Mouse (Mus musculus): ENCODE results near the gene Gatad2b.

Gatad2b gene

DNA sequence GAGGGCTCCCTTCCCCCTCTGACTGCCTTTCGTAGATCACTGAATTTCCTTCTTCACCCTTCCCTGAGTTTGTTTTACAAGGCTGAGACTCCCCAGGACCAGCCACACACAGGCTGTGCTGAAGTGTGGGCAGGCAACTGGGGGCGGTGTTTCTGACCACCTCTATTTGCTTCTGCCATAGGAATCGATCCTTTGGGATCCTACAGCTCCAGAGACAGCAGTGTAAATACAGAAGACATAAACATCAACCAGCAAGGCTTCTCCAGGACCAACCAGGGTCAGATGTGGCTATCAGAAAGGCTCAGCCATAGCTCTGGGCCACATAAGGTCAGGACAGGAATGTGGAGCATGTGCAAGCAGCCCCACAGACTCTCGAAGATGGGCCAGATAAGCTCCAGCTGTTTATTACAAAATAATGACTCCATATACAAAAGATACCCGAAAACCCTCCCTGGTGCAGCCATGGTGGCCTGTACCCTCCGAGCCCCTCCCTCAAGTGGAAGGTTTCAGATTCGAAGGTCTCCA, 91.9 kb downstream of the Gatad2b start:
- DNase-seq = no peak

DNA sequence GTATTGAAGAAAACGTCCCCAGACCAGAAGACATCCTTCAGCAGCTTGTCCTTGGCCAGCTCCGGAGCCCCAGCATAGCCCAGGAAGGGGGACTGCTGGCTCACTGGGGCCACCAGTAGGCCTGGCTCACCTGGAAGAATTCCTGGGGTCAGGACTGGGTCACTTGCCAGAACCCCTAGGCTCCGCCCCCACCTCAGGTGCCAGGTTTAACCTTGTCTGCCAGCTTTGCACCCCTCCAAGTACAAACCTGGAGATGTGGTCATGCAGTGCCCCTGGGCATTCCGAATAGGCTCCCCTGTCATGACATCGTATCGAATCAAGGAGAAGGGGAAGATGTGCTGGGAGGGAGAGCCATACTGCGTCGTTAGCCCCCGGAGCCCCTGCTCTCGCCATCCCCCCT, 93.8 kb downstream of the Gatad2b start:
- DNase-seq = no peak

DNA sequence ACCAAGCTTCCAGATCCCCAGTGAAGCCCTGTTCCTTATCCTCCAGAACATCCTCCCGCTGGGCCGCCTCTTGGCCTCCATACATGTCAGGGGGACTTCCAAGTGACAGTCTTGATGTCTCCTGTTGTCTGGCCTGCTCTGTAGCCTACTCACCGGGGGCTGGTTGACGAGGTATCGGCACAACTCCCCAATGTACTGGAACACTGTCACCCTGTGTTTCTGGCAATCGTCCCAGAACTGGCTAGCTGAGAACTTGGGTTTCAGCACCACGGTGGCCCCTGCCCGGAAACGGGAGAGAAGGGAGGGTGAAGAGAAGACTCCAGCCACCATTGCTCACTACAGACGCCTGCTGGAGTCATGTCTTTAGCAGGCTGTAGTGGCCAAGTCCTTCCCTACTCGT, 94.5 kb downstream of the Gatad2b start:
- peak; percentile 39 for DNase-seq

DNA sequence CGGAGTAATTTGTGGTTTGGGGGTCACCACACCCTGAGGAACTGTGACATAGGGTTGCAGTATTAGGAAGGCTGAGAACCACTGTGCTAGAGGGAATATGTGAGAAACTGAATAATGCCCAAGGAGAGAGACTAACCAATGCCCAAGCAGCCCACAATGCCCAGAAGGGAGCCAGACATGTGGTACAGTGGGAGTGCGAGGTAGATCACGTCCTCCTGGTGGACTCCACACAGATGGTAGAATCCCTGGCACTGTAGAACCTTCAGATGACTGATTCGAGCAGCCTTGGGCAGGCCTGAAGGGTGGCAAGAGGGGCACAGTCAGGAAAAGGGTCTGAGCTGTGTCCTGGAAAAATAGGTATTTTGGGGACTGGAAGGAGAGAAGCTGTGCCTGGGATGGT, 95.2 kb downstream of the Gatad2b start:
- DNase-seq = no peak

DNA sequence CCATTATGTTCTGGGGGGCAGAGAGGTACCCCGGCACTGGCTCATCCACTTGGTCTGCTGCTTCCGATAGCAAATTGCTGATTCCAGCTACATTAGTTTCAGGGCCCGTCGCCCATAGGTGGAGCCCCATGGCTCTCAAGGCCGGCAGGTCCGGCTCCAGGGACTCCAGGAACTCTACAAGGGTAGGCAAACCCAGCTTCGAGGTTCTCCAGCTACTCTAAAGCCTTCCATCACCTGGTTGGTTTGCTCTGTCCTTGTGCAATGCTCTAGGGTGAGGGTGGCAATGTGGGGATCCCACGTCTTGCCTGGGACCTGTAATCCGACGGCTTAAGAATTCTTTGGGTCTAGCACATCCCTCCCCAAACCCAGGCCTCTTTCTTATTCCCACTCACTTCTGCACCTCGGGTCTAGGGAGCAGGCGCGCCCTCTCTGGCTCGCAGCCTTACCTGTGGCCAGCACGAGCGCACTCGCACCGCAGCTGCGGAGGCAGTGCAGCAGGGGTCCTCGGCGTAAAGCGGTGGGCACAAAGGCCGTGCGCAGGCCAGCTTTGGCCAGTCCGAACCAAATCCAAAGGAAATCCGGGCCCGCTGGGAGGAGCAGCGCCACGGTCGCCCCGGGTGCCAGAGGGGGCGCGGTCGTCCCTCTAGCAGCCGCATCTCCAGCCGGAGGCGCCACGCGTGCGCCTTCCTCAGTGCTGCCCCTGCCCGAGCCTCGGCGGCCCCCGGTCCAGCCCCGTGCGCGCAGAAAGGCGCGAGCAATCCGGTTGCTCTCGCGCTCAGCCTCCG, 95.9 kb downstream of the Gatad2b start:
- DNase-seq = peak; percentile 52

DNA sequence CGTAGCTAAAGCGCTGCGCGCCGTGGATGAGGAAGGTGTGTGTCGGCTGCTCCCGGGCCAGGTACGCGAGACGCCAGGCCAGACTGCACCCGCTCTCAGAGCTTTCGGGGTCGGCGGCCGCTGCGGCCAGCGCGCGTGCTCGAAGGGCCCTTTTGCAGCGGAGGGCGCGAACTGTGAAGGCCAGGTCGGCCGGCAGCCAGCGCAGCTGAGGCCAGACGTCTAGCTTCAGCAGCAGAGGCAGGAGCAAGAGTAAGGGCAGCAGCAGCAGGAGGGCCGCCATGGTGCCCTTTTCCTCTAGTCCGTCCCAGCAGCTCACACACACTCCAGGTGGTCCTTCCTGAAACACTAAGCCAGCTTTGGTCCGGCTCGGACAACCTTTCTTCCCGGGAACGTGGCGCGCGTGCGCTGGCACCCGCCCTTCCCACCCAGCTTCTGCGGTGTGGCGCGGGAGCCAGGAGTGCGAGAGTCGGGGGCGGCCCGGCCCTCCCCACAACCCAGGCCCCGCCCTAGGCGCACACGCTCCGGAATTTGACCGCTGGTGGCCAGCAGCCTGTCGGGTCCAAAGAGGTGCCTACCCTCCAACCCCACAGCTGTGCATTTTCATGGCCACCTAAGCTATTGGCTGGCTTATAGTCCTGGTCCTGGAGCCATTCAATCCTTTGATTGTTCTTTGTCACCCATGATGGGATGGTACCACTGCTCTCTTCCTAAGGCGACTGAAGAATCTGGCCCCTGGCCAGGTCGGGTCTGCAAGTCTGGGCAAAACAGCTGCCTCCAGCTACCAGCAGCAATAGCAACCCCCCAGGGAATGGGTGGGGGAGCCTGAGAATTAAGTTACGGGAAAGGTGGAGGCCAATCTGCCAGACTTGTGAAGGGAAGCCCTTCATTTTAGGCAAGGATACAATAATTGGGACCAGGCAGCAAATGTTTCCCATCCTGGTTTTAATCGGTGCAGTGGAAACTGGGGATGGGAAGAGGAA, 96.8 kb downstream of the Gatad2b start, which contains the start of gene Slc27a3:
Slc27a3 (minus strand) TSS at position 428 of the 980 bp plus-strand sequence.
- DNase-seq = peak; percentile 61

DNA sequence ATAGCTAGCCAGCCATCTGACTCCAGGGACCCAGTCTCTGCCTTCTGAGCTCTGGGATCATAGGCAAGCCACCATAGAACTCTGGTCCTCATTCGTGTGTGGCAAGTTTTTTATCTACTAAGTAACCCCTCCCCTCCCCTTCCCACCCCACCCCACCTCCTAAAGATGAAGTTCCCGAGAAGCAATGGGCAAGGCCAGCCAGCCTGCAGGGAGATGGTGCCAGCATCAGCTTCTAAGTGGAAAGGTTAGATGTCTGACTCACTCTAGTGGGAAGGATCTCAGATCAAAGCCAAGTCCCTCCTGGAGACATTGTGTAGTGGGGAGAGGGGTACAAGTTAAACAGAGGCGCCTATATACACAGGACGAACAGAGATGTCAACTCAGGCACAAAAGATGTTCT, 98.0 kb downstream of the Gatad2b start:
- DNase-seq = no peak

DNA sequence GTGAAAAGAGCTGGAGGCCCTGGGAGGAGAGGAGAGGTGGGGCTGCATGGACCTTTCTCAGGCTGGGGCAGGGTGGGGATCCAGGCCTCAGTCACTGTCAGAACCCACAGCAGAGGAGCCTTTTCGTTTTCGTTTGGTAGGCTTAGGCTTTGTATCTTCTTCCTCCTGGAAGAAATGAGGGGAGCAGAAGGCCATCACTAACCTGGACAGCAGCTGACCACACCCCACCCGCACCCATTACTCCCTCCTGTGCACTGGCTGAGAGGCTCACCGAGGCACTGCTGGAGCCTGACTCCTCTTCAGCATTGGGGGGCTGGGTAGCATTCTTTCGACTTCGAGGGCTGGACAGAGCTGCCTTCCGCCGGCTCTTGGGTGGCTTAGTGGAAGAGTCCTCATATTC, 99.0 kb downstream of the Gatad2b start:
- DNase-seq = no peak

DNA sequence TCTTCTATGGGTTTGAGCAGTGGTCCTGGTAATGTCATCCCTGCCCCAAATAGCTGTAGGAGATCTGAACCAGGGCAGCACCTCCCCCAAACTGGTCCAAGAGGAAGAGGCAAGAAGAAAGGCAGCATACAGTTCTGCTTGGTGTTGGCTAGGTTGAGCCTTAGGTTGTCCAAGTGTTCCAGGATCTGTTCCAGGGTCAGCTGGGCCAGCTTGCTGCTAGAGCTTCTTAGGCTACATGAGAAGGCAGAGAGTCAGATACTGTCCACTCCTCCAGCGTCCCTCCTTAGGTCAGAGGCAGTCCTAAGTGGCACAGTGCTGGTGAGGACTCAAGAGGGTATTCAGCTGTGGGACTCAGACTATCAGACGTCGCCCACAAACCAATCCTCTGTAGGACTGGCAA, 99.7 kb downstream of the Gatad2b start:
- no peak for DNase-seq

DNA sequence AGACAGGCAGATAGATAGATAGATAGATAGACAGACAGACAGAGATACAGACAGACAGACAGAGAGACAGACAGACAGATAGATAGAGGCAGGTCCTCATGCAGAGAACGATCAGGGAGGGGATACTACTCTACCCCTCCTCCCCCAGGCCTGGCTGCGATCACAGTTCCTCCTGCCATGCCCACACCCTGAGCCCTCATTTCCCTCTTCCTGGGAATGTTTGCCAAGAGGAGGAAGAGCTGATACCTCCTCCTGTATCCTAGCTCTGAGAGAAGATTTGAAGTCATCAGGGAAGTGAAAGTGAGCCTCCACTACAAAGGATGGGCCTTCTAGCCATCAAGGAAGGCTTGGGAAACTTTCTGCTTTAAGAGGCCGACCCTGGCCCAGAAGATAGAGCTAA, 102.7 kb downstream of the Gatad2b start:
- peak; percentile 51 for DNase-seq

DNA sequence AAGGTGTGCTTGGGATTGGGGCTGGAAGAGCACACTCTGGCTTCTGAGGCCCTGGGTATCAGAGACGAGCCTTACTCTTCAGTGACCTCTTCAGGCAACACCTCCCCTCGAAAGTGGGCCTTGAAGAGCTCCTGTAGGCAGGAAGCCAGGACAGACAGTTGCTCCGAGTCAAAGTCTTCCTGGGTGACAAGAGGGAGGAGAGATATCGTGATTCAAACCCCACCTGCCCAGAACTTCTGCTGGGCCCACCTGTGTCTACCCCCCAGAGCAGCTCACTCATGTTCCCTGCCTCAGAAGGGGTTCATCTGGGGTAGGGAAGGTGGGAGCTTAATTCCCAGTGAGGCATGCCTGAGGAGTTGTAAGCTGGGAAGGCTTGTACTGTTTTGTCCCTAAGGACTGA, 108.0 kb downstream of the Gatad2b start:
- DNase-seq = no peak

DNA sequence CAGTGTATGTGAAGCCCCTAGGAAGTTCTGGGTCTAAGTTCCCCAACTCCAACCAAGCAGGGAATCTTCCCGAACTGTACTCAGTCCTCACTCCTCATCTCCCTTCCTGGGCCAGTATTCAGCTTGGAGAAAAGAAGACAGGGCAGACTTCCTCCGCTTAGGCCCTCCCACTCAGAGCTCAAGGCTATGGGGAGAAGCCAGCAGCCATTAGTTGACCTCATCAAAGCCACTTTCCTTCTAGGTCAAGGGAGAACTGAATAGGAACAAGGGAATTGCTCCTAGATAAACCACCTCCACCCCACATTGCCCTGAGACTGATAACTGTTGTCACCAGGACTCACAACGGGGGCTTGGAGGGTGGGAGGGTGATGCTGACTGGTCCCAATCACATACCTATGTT, 111.1 kb downstream of the Gatad2b start:
- no peak for DNase-seq

DNA sequence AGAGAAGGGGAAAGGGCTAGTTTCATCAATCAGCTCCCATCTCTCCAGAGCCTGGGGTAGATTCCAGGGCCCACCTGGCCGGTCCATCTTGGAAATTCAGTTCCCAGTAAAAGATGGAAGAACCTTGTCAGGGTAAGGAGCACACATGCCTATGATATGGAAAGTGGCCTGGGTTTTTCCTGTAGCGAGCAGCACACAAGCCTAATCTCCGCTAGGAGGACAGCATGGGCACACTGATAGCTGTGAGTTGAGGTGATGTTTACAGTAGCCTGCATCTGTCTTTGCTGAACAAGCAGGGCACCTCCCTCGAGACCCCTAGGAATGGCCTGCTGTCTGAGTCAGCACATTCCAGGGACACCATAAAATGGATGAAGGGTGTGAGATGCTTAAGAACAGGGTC, 111.6 kb downstream of the Gatad2b start:
- DNase-seq = no peak

DNA sequence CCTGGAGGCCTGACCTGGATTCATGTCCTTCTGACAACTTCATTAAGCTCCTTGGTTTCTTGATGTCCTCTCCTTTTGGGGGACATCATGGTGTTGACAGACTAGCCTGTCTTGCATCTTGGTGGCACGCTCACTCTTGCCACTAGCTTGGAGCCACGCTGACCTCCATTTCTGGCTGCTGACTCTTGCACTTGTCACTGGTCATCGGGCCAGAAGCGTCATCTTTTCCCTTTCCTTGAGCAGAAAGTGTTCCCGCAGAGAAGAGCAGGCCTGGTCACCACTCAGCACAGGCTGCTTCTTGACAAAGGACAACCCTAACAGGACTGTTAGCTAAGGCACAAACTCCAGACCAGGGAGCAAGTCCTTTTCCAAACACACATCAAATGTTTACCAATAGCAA, 113.4 kb downstream of the Gatad2b start:
- no peak for DNase-seq

DNA sequence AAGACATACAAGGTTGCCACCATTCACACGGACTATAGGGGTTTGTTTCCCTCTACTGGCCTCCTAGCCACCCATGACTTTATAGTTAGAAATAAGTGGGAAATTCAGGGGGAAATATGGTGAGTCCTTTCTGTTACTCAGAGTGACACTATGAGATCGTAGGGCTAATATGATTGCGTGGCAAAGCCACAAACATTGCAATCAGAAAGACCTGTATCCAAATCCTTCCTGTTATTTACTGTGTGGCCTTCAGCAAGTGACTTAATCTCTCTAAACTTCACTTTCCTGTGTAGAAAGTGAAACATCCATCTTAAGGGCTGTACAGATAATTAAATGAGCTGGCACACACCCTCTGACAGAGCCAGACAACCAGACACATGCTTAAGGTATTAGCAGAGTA, 115.7 kb downstream of the Gatad2b start:
- no peak for DNase-seq

DNA sequence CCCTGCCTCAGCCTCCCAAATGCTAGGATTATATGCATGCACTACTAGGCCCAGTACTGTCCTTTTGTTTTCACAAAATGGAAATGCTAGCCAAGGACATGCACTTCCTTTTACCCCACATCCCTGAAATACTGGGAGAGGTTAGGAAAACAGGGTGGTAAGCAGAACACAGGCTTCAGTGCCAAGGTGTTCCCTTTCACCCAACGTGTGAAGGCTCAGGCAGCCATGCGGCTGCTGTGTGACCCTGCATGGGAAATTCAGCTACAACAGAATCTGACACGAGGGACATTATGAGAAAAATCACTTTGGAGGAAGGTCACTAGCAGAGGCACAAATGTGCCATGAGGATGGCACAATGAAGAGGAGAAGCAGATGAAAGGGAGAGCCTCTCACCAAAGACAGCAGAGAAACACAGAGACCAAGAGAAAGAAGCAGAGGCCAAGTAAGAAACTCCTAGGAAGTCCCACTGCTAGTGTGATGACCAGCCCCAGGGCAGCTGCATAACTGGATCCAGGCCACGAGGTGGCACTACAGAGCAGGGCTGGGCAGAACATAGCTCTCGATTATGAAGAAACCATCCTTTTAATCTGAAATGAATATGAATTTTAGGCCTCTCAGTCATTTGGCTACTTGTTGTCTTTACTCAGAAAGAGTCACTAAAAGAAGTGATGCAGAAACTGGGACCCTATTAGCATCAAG, 119.5 kb downstream of the Gatad2b start:
- DNase-seq = peak; percentile 84

DNA sequence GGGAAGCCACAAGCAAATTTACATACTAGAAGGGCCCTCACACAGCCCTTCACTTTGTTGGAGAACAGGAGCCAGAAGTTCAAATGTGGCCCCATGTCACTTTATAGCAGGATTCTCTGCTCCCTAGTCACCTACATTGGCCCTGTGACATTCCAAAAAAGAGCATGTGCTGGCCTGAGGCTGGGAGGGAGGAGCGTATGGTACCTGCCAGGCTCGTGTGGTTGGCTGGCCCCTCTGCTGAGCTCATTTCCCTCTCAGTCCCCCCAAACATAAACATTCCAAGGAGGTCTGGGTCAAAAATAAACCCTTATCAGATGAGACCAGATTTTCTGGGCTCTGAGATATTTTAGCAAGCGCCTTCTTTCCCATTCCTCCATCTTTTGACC, 120.0 kb downstream of the Gatad2b start:
- DNase-seq = no peak
